Mouse (Mus musculus) ES-E14 (cell line): ENCODE results near the gene Pcsk5. TPM values are rescaled to one million over a fixed set of nuclear protein-coding genes. Genes with fewer than 3 reads are reported as not detected.

Experiments
- DNase-seq: peaks from one replicate; pipeline ENCODE4 v3.0.0-alpha.2; 2013; ENCODE audit warnings: low read depth, low spot score
- H3K27ac ChIP-seq: 2 replicates; pipeline ENCODE4 v1.5.1; 2012; ENCODE audit warnings: low read depth, mild to moderate bottlenecking, low read length, moderate library complexity, mixed read lengths; ENCODE audit not compliant: poor library complexity, insufficient read depth, severe bottlenecking
- H3K36me3 ChIP-seq: 2 replicates; pipeline ENCODE4 v1.6.1; 2012; ENCODE audit warnings: mild to moderate bottlenecking, low read length, moderate library complexity, mixed read lengths; ENCODE audit not compliant: control insufficient read depth, poor library complexity, insufficient read depth, severe bottlenecking
- H3K4me1 ChIP-seq, 2 experiments: fragments of 150-350 bp in 1 of 2; sonication (generic) in 1 of 2; 2 replicates each; pipeline ENCODE4 v1.6.1; 2012; ENCODE audit warnings: low read length in 2 of 2, mild to moderate bottlenecking in 1 of 2, mixed read lengths in 1 of 2; ENCODE audit not compliant: control insufficient read depth in 2 of 2, insufficient read depth in 2 of 2, poor library complexity in 1 of 2
- H3K4me3 ChIP-seq, 2 experiments: fragments of 150-350 bp in 1 of 2; sonication (generic) in 1 of 2; 2 replicates each; pipeline ENCODE4 v1.5.1; 2012; ENCODE audit warnings: low read length in 2 of 2, low read depth in 1 of 2, mild to moderate bottlenecking in 1 of 2, mixed read lengths in 1 of 2; ENCODE audit not compliant: insufficient read depth in 1 of 2, poor library complexity in 1 of 2, severe bottlenecking in 1 of 2
- H3K9ac ChIP-seq: 2 replicates; pipeline ENCODE4 v1.6.1; 2012; ENCODE audit warnings: low read depth, mild to moderate bottlenecking, low read length, mixed read lengths; ENCODE audit not compliant: poor library complexity, insufficient read depth, severe bottlenecking
- H3K9me3 ChIP-seq: fragments of 150-350 bp; sonication (generic); 2 replicates; pipeline ENCODE4 v1.6.1; 2012; ENCODE audit warnings: low read depth, mild to moderate bottlenecking, low read length; ENCODE audit not compliant: control insufficient read depth, insufficient read depth
- CHD2 ChIP-seq: IDR thresholded peaks from 2 replicates; pipeline ENCODE4 v1.6.1; 2014; ENCODE audit warnings: mild to moderate bottlenecking, low read depth, low read length, inconsistent platforms
- HCFC1 ChIP-seq: IDR thresholded peaks from 2 replicates; pipeline ENCODE4 v1.6.1; 2012; ENCODE audit warnings: low read length, inconsistent platforms, borderline replicate concordance; ENCODE audit not compliant: insufficient read depth
- MAFK ChIP-seq: IDR thresholded peaks from 2 replicates; pipeline ENCODE4 v1.6.1; 2014; ENCODE audit warnings: mild to moderate bottlenecking, low read depth, low read length, inconsistent platforms; ENCODE audit not compliant: insufficient read depth
- ZC3H11A ChIP-seq: IDR thresholded peaks from 2 replicates; pipeline ENCODE4 v1.6.1; 2012; ENCODE audit warnings: low read depth, mild to moderate bottlenecking, inconsistent platforms, low read length, borderline replicate concordance
- ZNF384 ChIP-seq: IDR thresholded peaks from 2 replicates; pipeline ENCODE4 v1.6.1; 2012; ENCODE audit warnings: low read depth, low read length, inconsistent platforms
- in situ Hi-C, 2 experiments: fragments of 600-800 bp; cut with MboI; formaldehyde crosslinking; loops; one replicate each; pipeline ENCODE4 v1.15.1; 2025; ENCODE audit warnings: low sequenced_read_pairs in 2 of 2, inconsistent platforms in 1 of 2; ENCODE audit not compliant: unreplicated experiment in 2 of 2
- total RNA-seq: library from RNA; depleted of rRNA; stranded (reverse); fragments of 300-350 nt; gene quantifications from 2 replicates; pipeline ENCODE4 v1.2.3, GENCODE M21; 2012

Pcsk5 gene
- total RNA-seq, 1 experiment: 1.6 TPM

DNA sequence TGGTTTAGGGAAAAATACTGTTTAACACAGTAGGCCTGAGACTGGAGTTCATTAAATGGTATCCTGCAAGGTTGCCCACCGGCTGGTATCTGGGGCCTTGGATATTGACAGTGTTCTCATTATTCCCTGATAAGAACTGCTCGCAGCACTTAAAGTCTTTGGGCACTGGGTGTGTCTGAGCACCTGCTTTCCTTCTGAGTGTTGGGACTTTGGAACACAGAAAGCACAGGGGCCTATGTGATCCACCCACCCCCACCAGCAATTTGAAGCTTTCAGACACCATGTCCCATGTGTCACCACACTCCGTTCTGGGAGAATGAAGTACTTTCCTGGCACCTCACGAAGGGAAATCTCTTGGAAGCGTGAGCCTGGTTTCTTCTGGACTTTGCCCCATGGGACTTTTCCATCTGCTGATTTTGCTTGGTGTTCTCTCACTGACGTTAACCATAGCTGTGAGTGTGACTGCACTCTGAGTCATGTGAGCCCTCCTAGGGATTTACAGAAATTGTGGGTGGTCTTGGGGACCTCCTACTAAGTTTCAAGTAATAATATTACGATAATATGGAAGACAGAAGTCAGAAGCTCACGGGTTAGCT, 92.9 kb downstream of the Pcsk5 start:
- H3K36me3 ChIP-seq: no peaks in the 10 kb centered on the region
- in situ Hi-C loops: no loop called here

DNA sequence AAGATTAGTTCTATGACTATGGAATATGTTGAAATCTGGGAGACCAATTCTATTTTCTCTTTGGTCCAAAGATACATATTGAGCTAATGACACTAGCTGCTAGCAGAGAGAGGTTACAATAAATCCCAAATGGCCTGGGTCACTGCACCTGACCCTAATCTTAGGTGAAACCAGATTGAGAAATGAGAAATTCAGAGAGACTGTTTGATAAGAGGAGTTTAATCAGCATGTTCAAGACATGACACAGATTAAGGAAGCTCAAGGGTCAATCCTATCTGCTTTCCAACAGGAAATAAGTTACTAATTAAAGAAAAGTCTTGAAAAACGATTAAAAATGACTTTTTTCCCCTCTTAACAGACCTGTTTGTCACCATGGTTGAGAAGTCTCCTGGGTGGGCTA, 96.0 kb downstream of the Pcsk5 start:
- no peaks in the 10 kb centered on the region for H3K9me3 ChIP-seq
- no peaks in the 10 kb centered on the region for H3K4me1 ChIP-seq
- no peak overlapping the region for H3K9ac ChIP-seq
- no peak overlapping the region for H3K27ac ChIP-seq
- no peak for DNase-seq
- no peaks in the 10 kb centered on the region for H3K36me3 ChIP-seq
- in situ Hi-C loops: no loop called here
- no peak for TF ChIP-seq ZC3H11A
- TF ChIP-seq HCFC1: no peak
- no peak for TF ChIP-seq ZNF384
- H3K4me3 ChIP-seq: no peak overlapping the region

More for the DNA sequence above, 92.9 kb downstream of the Pcsk5 start:
- no peak overlapping the region for H3K27ac ChIP-seq
- H3K4me1 ChIP-seq: no peaks in the 10 kb centered on the region
- no peaks in the 10 kb centered on the region for H3K9me3 ChIP-seq
- no peak overlapping the region for H3K9ac ChIP-seq
- DNase-seq: no peak
- TF ChIP-seq ZNF384 (no peak), CHD2 (no peak), HCFC1 (no peak), ZC3H11A (no peak), MAFK (no peak)
- no peak overlapping the region for H3K4me3 ChIP-seq

- Histone ChIP-seq H3K4me1 (no peaks in the 10 kb centered on the region), H3K36me3 (no peaks in the 10 kb centered on the region), H3K9me3 (no peaks in the 10 kb centered on the region), H3K9ac (no peak overlapping the region), H3K27ac (no peak overlapping the region), H3K4me3 (no peak overlapping the region)
- TF ChIP-seq CHD2: no peak
- TF ChIP-seq HCFC1: no peak
- no peak for TF ChIP-seq ZNF384
- DNase-seq: no peak
- in situ Hi-C loops: no loop called here
Observed at GRCm38 (mm10) chr19:17732676-17733277, 104.7 kb downstream of the Pcsk5 start.

- H3K9ac ChIP-seq: no peak overlapping the region
- no peak overlapping the region for H3K27ac ChIP-seq
- no peak for DNase-seq
- H3K4me3 ChIP-seq: no peak overlapping the region
- no peaks in the 10 kb centered on the region for H3K9me3 ChIP-seq
- no peak for TF ChIP-seq HCFC1
- TF ChIP-seq ZC3H11A: no peak
- no peak for TF ChIP-seq ZNF384
- no peak for TF ChIP-seq MAFK
- no peak for TF ChIP-seq CHD2
- H3K4me1 ChIP-seq: no peaks in the 10 kb centered on the region
- no peaks in the 10 kb centered on the region for H3K36me3 ChIP-seq
- in situ Hi-C loops: no loop called here
Observed at GRCm38 (mm10) chr19:17717066-17717465, 120.4 kb downstream of the Pcsk5 start.
